Mouse (Mus musculus) B cell, adult 2 months (primary cell): ENCODE data around the gene Ciao2b.
A peak's percentile ranks its signal among the peaks of the same experiment; 100 is the strongest.
"Not testable (repeated sequence)": the region's sequence is repeated elsewhere in the genome, so short reads cannot be mapped to it uniquely, and the experiment has no call there.

ENCODE experiments used
- DNase-seq, 2 experiments: peaks; one replicate each; pipeline ENCODE4 v3.0.0; 2022

Gene Ciao2b

GRCm38 (mm10) chr8:104641426-104642323 lies at the start of gene Ciao2b:
TSS of gene Ciao2b (minus strand) at chr8:104641965.
- peak; percentile 62 to 65 for DNase-seq

DNA sequence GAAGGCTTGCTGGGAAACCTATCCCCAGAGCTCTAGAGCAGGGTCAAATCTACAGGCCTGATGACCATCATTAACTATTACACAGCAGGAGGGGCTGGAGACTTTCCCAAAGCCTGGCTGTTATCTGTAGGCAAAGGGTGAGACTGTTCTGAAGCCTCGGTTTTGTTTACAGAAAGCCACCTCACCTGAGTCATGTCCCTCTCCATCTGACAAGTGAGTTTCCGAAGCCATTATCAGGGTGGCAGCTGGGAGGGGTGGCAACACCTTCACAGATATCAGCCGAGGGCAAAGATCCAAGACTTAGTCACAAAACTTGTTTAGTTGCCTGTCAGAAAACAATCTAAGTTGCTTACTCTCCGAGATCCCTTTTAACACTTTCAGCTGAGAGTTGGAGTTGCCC lies 46.7 kb upstream of the Ciao2b start:
- DNase-seq: no peak

GRCm38 (mm10) chr8:104655614-104656013 lies 13.8 kb upstream of the Ciao2b start:
- no peak for DNase-seq

- DNase-seq: peak; percentile 81 to 86
Observed at GRCm38 (mm10) chr8:104654984-104655383, 13.2 kb upstream of the Ciao2b start.

- not testable (repeated sequence) for DNase-seq
Observed at GRCm38 (mm10) chr8:104644187-104644586, 2.4 kb upstream of the Ciao2b start.

DNA sequence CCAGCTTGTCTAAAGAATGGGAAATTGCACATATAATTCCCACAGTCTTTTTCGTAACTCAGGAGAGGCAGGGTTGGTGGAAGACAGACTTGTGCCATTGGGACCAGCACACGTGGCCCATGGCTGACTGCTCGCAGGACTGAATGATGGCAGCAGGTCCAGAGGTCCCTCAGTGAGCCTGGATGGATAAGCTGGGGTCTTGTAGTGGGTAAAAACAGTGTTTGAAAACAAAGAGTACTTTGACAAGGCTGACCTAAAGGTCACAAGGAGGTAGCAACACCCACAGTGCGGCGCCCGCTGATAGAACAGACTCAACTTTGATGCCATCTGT lies 524 bp upstream of the Ciao2b start:
- no peak for DNase-seq

DNA sequence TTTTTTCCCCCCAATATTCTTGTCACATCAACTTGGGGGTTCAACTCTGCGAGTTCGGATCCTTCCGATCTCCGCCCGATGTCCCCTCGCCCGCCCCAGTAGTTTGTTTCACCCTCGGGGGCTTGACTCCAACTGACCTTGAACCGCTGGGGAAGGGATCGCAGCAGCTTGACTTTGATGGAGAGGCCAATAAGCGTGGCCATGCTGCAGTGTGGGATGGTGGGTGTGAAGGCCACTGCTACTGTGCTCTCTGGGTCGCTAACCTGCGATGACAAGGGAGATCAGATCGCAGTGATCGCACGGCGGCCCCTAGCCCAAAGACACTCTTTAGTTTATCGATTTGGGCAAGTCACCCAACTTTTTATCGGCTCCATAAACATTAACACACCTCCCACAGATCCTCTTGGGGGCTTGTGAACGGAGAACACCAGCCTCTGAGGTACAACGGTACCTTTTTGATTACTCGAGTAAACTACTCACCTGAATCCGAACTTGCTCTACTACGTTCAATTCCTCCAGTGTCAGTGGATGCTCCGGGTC lies 864 bp downstream of the Ciao2b start:
- no peak for DNase-seq

DNA sequence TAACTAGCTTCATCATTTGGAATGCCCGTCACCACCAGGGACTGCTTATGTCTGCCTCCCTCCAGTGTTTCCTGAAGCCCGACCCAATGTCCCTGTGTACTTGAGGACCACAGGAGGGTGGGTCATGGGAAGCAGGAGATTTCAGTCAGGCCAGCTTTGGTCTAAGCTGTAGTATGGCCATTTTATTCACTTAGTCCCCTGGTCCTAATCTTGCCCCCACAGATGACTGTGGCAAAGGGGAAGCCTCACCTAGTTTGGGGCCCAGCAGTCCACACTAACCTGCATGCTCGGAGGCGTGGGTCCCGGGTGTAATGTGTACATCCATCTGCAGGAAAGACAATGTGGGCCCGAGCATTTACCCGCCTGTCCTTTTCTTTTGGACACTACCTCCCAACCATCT lies 1.5 kb downstream of the Ciao2b start:
- DNase-seq: no peak

DNA sequence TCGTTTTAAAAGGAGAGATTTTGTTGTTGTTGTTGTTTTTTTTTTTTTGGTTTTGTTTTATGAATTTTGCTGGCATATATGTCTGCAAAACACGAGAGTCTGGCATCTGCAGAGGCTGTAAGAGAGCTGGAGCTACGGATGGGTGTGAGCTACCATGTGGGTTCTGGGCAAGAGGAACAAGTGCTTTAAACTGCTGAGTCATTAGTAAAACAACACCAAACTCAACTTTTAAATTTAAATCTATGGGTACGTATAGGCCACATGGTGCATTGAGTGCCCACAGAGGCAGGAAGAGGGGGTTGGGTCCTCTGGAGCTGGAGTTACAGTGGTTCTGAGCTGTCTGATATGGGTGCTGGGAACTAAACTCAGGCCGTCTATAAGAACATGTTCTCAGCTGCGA lies 3.8 kb downstream of the Ciao2b start:
- DNase-seq: no peak

DNA sequence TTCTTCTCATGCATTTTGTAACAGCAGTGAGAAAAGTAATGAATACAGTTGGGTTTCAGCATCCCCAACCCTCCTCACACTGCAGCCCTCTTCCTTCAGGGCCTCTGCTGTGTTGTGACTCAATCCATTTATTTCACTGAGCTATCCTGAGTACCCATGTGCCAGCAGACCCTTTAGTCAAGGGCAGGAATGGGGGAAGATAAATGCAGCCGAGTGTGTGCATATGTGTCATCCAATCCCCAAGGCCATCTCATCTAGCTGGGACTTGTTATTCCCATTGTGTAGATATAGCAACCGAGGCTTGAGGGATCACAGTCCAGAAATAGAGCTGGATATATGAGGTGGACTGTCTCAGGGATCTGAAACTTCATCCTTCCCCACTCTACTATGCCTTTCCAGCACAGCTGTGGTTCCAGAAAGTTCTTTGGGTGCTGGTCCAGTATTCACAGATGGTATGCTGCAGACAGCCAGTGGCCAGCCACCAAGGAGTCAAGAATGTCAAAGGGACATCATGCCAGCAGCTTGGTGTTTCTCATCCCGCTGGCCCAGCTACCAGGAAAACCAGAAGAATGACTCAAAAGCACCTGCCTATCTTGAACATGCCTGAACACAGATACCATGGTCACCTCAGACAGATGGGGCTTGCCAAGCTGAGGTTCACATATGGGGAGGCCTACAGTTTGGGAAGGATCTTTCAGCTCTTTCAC lies 6.6 kb downstream of the Ciao2b start:
- no peak for DNase-seq

DNA sequence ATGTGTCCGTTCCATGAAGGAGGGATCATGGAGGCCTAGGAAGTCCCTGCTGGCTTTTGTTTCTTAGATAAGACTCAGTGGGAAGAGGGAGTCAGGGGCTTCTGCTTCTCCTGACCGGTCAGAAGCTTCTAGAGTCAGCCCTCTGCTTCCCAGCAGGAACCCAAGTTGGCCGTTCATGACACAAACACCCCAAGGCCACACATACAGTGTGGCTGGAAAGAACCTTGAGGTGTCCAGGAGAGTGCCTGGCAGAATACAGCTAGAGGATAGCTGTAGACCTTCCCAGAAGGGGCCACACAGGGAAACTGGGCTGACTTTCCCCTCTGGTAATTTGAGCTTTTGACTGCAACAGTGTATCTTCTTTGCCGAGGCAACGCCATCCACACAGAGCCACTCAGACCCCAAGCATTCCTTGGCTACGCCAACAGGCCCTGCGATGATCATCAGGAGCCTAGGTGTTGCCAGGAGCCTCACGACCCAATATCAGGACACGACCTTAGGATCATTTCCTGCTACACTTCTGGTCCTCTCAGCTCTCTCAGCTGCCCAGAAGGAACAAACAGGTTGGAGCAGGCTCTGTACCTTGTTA lies 8.5 kb downstream of the Ciao2b start:
- DNase-seq: no peak

DNA sequence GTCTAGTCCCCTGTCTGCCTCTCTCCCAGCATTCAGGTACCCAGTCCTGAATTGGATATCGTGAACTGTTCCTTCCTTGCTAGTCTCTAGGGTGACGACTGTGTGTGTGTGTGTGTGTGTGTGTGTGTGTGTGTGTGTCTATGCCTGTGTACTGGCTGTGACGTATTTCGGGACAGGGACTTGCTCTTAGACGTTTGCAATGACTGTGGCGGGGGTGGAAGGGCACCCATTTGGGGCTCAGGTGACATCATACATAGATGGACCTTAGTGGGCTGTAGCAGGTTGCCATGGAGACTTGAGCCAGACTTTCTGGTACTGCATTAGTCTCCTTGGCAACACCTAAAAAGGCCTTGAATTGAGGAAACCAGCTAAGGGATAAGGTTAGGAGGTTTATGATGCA lies 9.3 kb downstream of the Ciao2b start:
- DNase-seq: peak in 1 of 2 experiments; percentile 23

DNA sequence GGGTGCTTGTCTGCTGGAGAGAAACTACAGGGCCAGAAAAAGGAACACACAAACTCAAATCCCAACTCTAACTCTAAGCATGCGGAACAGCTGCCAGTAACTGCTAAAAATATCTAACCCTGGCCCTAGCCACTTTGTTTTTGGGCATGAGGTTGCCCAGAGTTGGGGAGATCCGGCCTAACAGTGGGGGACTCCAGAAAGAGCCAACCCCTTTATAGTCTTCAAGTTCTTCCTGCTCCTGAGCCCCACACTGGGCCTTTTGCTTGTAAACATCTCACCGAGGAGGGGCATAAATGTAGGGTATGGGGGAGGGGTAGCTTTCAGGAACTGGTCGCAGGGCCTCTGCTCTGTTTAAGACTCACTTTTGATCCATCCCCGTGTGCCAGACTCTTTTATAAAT lies 9.8 kb downstream of the Ciao2b start:
- peak; percentile 48 to 51 for DNase-seq

DNA sequence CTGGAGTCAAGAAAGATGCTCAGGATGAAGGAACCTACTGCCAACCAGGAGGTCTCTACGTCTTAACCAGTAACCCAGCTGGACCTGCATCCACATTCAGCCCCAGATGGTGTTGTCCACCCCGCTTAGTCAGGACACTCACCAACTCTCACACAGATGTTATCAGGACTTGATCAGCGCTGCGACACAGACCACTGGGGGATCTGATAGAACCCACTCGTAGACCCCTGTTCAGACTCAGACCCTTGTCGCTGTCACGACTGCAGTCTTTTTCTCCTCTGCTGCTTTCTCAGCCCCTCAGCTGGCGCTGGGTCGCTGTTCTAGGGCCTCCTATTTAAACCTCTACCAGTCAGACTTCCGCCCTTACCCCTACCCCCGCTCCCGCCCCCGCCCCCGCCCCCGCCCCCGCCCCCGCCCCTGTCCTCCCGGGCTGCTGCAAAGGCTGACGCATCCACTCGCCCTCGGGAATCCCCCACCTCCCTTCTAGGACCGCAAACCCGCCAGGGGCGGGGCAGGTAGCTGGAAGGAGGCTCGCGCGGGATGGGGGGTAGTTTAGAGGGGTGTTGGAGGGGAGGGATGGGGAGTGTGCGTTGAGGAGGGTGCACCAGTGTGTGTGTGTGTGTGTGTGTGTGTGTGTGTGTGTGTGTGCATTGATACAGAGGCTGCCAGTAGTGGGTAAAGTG lies 10.6 kb downstream of the Ciao2b start, which contains the start of gene Rrad:
Gene Rrad, minus strand, starts transcription at position 347 of the 683 bp plus-strand sequence.
- DNase-seq: peak; percentile 90 to 93

GRCm38 (mm10) chr8:104630574-104630973 lies 11.2 kb downstream of the Ciao2b start:
- DNase-seq: peak; percentile 44 to 57

DNA sequence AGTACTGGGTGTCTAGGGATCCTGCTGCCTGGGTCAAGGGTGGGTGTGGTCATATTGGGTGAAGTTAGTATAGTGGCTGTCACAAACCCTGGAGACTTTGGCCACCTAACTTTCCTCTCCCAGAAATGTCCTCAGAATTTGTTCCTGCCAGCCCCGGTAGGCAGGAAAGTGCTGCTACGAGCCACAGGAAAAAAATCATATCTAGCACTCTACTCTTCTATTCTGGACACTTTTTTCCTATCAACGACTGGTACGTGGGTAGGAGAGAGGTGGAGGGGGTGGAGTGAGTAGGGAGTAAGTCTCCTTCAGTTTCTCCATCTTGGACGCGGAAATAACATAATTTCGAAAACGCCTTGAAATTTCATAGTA lies 11.7 kb downstream of the Ciao2b start:
- no peak for DNase-seq

- no peak for DNase-seq
Observed at GRCm38 (mm10) chr8:104629306-104630110, 12.3 kb downstream of the Ciao2b start.

DNA sequence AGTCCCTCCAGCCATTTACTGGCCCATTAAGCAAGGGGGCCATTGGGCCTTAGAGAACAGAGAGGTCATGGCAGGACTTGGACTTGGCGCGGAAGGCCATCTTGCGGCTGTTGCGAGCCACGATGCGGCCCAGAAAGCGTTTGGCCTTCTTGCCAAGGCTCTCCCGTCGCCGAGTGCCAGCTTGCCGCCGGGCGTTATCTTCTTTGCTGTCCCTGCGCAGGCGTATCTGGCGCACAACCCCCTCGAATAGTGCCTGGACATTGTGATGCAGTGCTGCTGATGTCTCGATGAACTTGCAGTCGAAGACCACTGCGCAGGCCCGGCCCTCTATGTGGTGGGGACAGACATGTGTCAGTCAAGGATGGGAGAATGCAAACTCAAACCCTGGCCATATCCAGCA lies 13.4 kb downstream of the Ciao2b start:
- DNase-seq: no peak

DNA sequence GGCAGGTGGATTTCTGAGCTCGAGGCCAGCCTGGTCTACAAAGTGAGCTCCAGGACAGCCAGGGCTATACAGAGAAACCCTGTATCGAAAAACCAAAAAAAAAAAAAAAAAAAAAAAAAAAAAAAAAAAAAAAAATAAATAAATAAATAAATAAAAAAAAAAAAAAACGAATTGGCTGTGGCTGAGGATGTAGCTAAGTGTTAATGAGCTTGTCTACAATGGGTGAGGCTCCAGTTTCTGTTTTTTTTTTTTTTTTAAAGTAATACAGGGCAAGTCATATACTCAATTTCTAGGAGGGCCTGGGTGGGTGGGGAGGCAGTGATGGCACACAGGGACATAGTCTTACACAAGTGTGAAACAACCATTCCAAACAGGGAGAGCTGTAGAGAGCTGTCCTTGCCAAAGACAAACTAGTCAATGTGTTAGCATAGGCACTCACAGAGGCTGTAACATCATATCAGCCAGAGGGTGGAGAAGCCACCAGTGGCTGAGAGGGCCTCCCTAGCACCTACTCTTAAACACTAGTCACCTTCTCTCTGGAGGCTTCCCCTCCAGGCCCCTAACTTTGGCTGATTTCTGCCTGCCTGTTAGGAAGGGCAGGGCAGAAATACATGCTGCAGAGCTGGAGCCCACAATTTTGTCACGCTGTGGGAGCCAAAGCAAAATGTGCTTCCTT lies 14.6 kb downstream of the Ciao2b start:
- DNase-seq: no peak

GRCm38 (mm10) chr8:104624161-104624560 lies 17.6 kb downstream of the Ciao2b start, which contains the start of gene Cdh16:
TSS of gene Cdh16 (minus strand) at chr8:104624396.
- no peak for DNase-seq

DNA sequence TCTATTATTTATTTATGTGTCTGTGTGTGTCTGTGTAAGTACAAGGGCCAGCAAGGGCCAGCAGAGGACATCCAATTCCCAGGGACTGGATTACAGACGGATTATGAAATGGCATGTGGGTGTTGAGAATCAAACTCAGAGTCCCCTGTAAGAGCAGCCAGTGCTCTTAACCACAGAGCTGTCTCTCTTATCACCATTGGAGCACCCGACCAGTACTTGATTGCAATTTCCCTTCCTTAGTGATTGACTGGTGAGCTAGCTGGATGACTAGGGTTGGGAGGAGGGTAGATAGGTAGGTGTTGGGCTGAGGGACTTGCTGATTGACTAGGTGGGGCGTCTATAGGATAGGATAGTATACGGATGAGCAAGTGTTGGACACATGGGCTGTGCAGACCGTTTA lies 21.0 kb downstream of the Ciao2b start:
- DNase-seq: no peak
